Mouse (Mus musculus): ENCODE measurements around the gene S100a10. TPM values are rescaled to one million over a fixed set of nuclear protein-coding genes. Genes with fewer than 3 reads are reported as not detected.
"Not testable (repeated sequence)": the region's sequence is repeated elsewhere in the genome, so short reads cannot be mapped to it uniquely, and the experiment has no call there.

The S100a10 gene
- polyA plus RNA-seq, 1 experiment from 2014 or later = 266 TPM

GRCm38 (mm10) chr3:93522611-93523010 is 32.3 kb upstream of the S100a10 start:
- WGBS (ENCODE audit: missing documents) = 58% methylated on average over 7 of the region's 7 CpGs
- H3K27ac ChIP-seq = no peak overlapping the region
- no peak overlapping the region for H3K4me3 ChIP-seq (ENCODE audit: inconsistent target)
- peaks cover 28% of the 10 kb centered on the region for H3K79me2 ChIP-seq (ENCODE audit: inconsistent target)
- H3K36me3 ChIP-seq (ENCODE audit: inconsistent target) = 0 out of 2 replicates have a peak, but pooled peaks cover 14% of the 10 kb centered on the region

GRCm38 (mm10) chr3:93527300-93527699 is 27.6 kb upstream of the S100a10 start:
- Histone ChIP-seq H3K36me3 (ENCODE audit: inconsistent target) (0 out of 2 replicates have a peak, but pooled peaks cover 14% of the 10 kb centered on the region), H3K79me2 (ENCODE audit: inconsistent target) (peaks cover 12% of the 10 kb centered on the region), H3K4me3 (ENCODE audit: inconsistent target) (no peak overlapping the region), H3K27ac (no peak overlapping the region)
- 95% methylated on average over 3 of the region's 3 CpGs for WGBS (ENCODE audit: missing documents)

GRCm38 (mm10) chr3:93528807-93529206 is 26.1 kb upstream of the S100a10 start:
- Histone ChIP-seq H3K36me3 (ENCODE audit: inconsistent target) (0 out of 2 replicates have a peak, but pooled peaks cover 14% of the 10 kb centered on the region), H3K79me2 (ENCODE audit: inconsistent target) (no peaks in the 10 kb centered on the region), H3K27ac (no peak overlapping the region), H3K4me3 (ENCODE audit: inconsistent target) (no peak overlapping the region)
- WGBS (ENCODE audit: missing documents) = 69% methylated on average over 5 of the region's 5 CpGs

- Histone ChIP-seq H3K4me3 (ENCODE audit: inconsistent target) (no peak overlapping the region), H3K27ac (no peak overlapping the region), H3K79me2 (ENCODE audit: inconsistent target) (no peaks in the 10 kb centered on the region), H3K36me3 (ENCODE audit: inconsistent target) (no peaks in the 10 kb centered on the region)
- WGBS (ENCODE audit: missing documents) = 100% methylated on average over 2 of the region's 2 CpGs
Measured at GRCm38 (mm10) chr3:93537068-93537576, 17.8 kb upstream of the S100a10 start.

GRCm38 (mm10) chr3:93538486-93538885 is 16.4 kb upstream of the S100a10 start:
- Histone ChIP-seq H3K27ac (no peak overlapping the region), H3K36me3 (ENCODE audit: inconsistent target) (no peaks in the 10 kb centered on the region), H3K4me3 (ENCODE audit: inconsistent target) (no peak overlapping the region), H3K79me2 (ENCODE audit: inconsistent target) (no peaks in the 10 kb centered on the region)
- 100% methylated on average over 2 of the region's 2 CpGs for WGBS (ENCODE audit: missing documents)

- H3K4me3 ChIP-seq (ENCODE audit: inconsistent target) = no peak overlapping the region
- WGBS (ENCODE audit: missing documents) = 88% methylated on average over 2 of the region's 2 CpGs
- H3K27ac ChIP-seq = no peak overlapping the region
- H3K79me2 ChIP-seq (ENCODE audit: inconsistent target) = no peaks in the 10 kb centered on the region
- no peaks in the 10 kb centered on the region for H3K36me3 ChIP-seq (ENCODE audit: inconsistent target)
Measured at GRCm38 (mm10) chr3:93541501-93541900, 13.4 kb upstream of the S100a10 start.

GRCm38 (mm10) chr3:93544170-93544569 is 10.7 kb upstream of the S100a10 start:
- H3K36me3 ChIP-seq (ENCODE audit: inconsistent target); H3K27ac ChIP-seq; H3K79me2 ChIP-seq (ENCODE audit: inconsistent target); H3K4me3 ChIP-seq (ENCODE audit: inconsistent target): not testable (repeated sequence)
- WGBS (ENCODE audit: missing documents) = 64% methylated on average over 6 of the region's 6 CpGs

- Histone ChIP-seq H3K4me3 (ENCODE audit: inconsistent target) (no peak overlapping the region), H3K36me3 (ENCODE audit: inconsistent target) (no peaks in the 10 kb centered on the region), H3K27ac (no peak overlapping the region)
Measured at GRCm38 (mm10) chr3:93547099-93547648, 7.7 kb upstream of the S100a10 start.

GRCm38 (mm10) chr3:93547749-93548540 is 6.9 kb upstream of the S100a10 start:
- WGBS (ENCODE audit: missing documents) = 56% methylated on average over 20 of the region's 20 CpGs
- Histone ChIP-seq H3K27ac (no peak overlapping the region), H3K4me3 (ENCODE audit: inconsistent target) (no peak overlapping the region), H3K79me2 (ENCODE audit: inconsistent target) (no peaks in the 10 kb centered on the region), H3K36me3 (ENCODE audit: inconsistent target) (no peaks in the 10 kb centered on the region)

More at GRCm38 (mm10) chr3:93547099-93547648, 7.7 kb upstream of the S100a10 start:
- WGBS (ENCODE audit: missing documents) = 15% methylated on average over 7 of the region's 7 CpGs
- no peaks in the 10 kb centered on the region for H3K79me2 ChIP-seq (ENCODE audit: inconsistent target)

GRCm38 (mm10) chr3:93548541-93549266 is 6.2 kb upstream of the S100a10 start:
- Histone ChIP-seq H3K79me2 (ENCODE audit: inconsistent target) (no peaks in the 10 kb centered on the region), H3K36me3 (ENCODE audit: inconsistent target) (no peaks in the 10 kb centered on the region), H3K4me3 (ENCODE audit: inconsistent target) (no peak overlapping the region), H3K27ac (no peak overlapping the region)
- no CpG with 5 or more reads among the region's 6 CpGs for WGBS (ENCODE audit: missing documents)

GRCm38 (mm10) chr3:93549986-93550385 is 4.9 kb upstream of the S100a10 start:
- Histone ChIP-seq H3K27ac (no peak overlapping the region), H3K4me3 (ENCODE audit: inconsistent target) (no peak overlapping the region), H3K79me2 (ENCODE audit: inconsistent target) (no peaks in the 10 kb centered on the region), H3K36me3 (ENCODE audit: inconsistent target) (no peaks in the 10 kb centered on the region)
- WGBS (ENCODE audit: missing documents) = 39% methylated on average over 4 of the region's 4 CpGs

- H3K79me2 ChIP-seq (ENCODE audit: inconsistent target) = peaks cover 19% of the 10 kb centered on the region
- peak overlapping the region; percentile 15 for H3K4me3 ChIP-seq (ENCODE audit: inconsistent target)
- 41% methylated on average over 5 of the region's 5 CpGs for WGBS (ENCODE audit: missing documents)
- H3K27ac ChIP-seq = peak overlapping the region; percentile 84
- no peaks in the 10 kb centered on the region for H3K36me3 ChIP-seq (ENCODE audit: inconsistent target)
Measured at GRCm38 (mm10) chr3:93551950-93552901, 2.7 kb upstream of the S100a10 start.

GRCm38 (mm10) chr3:93553311-93553710 is 1.6 kb upstream of the S100a10 start:
- Histone ChIP-seq H3K36me3 (ENCODE audit: inconsistent target) (no peaks in the 10 kb centered on the region), H3K79me2 (ENCODE audit: inconsistent target) (peaks cover 30% of the 10 kb centered on the region), H3K4me3 (ENCODE audit: inconsistent target) (no peak overlapping the region), H3K27ac (peak overlapping the region; percentile 84)
- WGBS (ENCODE audit: missing documents) = 95% methylated on average over 2 of the region's 2 CpGs
